Mouse (Mus musculus) bone marrow, adult 2 months (tissue): Measurements from ENCODE around the gene Bcs1l.

Experiments used
- CTCF ChIP-seq: fragments of 200-500 bp; IDR thresholded peaks from 2 replicates; pipeline ENCODE4 v1.5.1; 2011; ENCODE audit warnings: low read length, control low read depth; ENCODE audit not compliant: control insufficient read depth, insufficient read depth
- POLR2A ChIP-seq: fragments of 200-500 bp; IDR thresholded peaks from 2 replicates; pipeline ENCODE4 v1.6.1; 2011; ENCODE audit warnings: low read depth, mild to moderate bottlenecking, control low read depth, low read length, borderline replicate concordance; ENCODE audit not compliant: control insufficient read depth

GRCm38 (mm10) chr1:74587233-74587772, 786 bp upstream of the Bcs1l start:
- TF ChIP-seq CTCF: no peak
- no peak for TF ChIP-seq POLR2A
